11 mouse cellular contexts compared by ENCODE assay signal in genomic region chr2:32768661-32769285, GRCm38 (mm10). TPM values are rescaled to one million over a fixed set of nuclear protein-coding genes. Genes with fewer than 3 reads are reported as not detected.
A peak's percentile ranks its signal among the peaks of the same experiment; 100 is the strongest.
DNase-seq lines count a peak whose midpoint lies in the region; ATAC-seq lines count a peak whose summit lies in the region.
"Had no signal": no experiment of that assay in that cellular context is flagged by ENCODE, and none has a peak within 500 bp of the region (broad histone marks: within the 10 kb centered on the region; RNA-seq: fewer than 3 reads in every experiment).

No protein-coding gene starts in this region.

- H3K4me3 ChIP-seq in hindbrain, embryonic 10.5 days: no peak overlapping the region
- H3K4me3 ChIP-seq in hindbrain, embryonic 14.5 days (replicated peaks; ENCODE audit: low read length): no peak overlapping the region
- H3K4me3 ChIP-seq in embryonic facial prominence, embryonic 14.5 days (ENCODE audit: low read depth, low read length): no peak overlapping the region
- H3K4me3 ChIP-seq in liver, embryonic 16.5 days (ENCODE audit: low read depth, low read length): no peak overlapping the region
- H3K4me3 ChIP-seq in midbrain, embryonic 14.5 days (replicated peaks; ENCODE audit: low read depth, low read length): no peak overlapping the region
- H3K4me3 ChIP-seq: heart, embryonic 13.5 days had no signal

- H3K36me3 ChIP-seq in hindbrain, embryonic 10.5 days: no peaks in the 10 kb centered on the region
- H3K36me3 ChIP-seq in hindbrain, embryonic 14.5 days (replicated peaks; ENCODE audit: control insufficient read depth, insufficient read depth): no peaks in the 10 kb centered on the region; the same call in 1 of the 2 replicates
- no peaks in the 10 kb centered on the region for H3K36me3 ChIP-seq in embryonic facial prominence, embryonic 14.5 days (ENCODE audit: control insufficient read depth, insufficient read depth, low read length)
- no peaks in the 10 kb centered on the region for H3K36me3 ChIP-seq in liver, embryonic 16.5 days (ENCODE audit: control insufficient read depth, insufficient read depth)
- no peaks in the 10 kb centered on the region for H3K36me3 ChIP-seq in midbrain, embryonic 14.5 days (ENCODE audit: control insufficient read depth, insufficient read depth, low read length)
- H3K36me3 ChIP-seq: heart, embryonic 13.5 days had no signal

- peaks cover 54% of the 10 kb centered on the region for H3K4me1 ChIP-seq in hindbrain, embryonic 10.5 days (replicated peaks)
- peaks cover 14% of the 10 kb centered on the region for H3K4me1 ChIP-seq in hindbrain, embryonic 14.5 days (replicated peaks; ENCODE audit: control insufficient read depth, insufficient read depth, low read length)
- 0 out of 2 replicates have a peak, but pooled peaks cover 4% of the 10 kb centered on the region for H3K4me1 ChIP-seq in embryonic facial prominence, embryonic 14.5 days (ENCODE audit: control insufficient read depth, insufficient read depth, low read length)
- H3K4me1 ChIP-seq in liver, embryonic 16.5 days (ENCODE audit: control insufficient read depth, low read depth, low read length): peaks cover 9% of the 10 kb centered on the region
- H3K4me1 ChIP-seq in midbrain, embryonic 14.5 days (ENCODE audit: control insufficient read depth, insufficient read depth, low read length): peaks cover 7% of the 10 kb centered on the region

- DNase-seq in hindbrain, embryonic 10.5 days (ENCODE audit: low spot score): no peak
- no peak for DNase-seq in hindbrain, embryonic 14.5 days (ENCODE audit: low spot score)
- peak; percentile 32 for DNase-seq in A20 (ENCODE audit: low read depth, low spot score)
- DNase-seq in embryonic facial prominence, embryonic 14.5 days (ENCODE audit: low spot score): peak; percentile 56
- no peak for DNase-seq in adrenal gland, postnatal 25 days
- no peak for DNase-seq in frontal cortex, postnatal 10 days (ENCODE audit: low spot score in 2 of 2)
- no peak for DNase-seq in midbrain, embryonic 14.5 days
- DNase-seq: adrenal gland, adult 8-10 months; B cell, adult 2 months had no signal

- 55% methylated on average over 19 of the region's 19 CpGs for WGBS in hindbrain, embryonic 10.5 days
- WGBS in hindbrain, embryonic 14.5 days: 56% methylated on average over 19 of the region's 19 CpGs
- WGBS in embryonic facial prominence, embryonic 14.5 days: 49% methylated on average over 17 of the region's 19 CpGs
- 36% methylated on average over 19 of the region's 19 CpGs for WGBS in liver, embryonic 16.5 days (ENCODE audit: insufficient replicate concordance)
- WGBS in midbrain, embryonic 14.5 days: 53% methylated on average over 19 of the region's 19 CpGs

- H3K27ac ChIP-seq in hindbrain, embryonic 10.5 days: peak overlapping the region; percentile 9; the same call in 1 of the 2 replicates
- H3K27ac ChIP-seq in hindbrain, embryonic 14.5 days: no peak overlapping the region
- no peak overlapping the region for H3K27ac ChIP-seq in embryonic facial prominence, embryonic 14.5 days (replicated peaks; ENCODE audit: low read depth, low read length)
- no peak overlapping the region for H3K27ac ChIP-seq in liver, embryonic 16.5 days (ENCODE audit: low read length)
- H3K27ac ChIP-seq in midbrain, embryonic 14.5 days (replicated peaks; ENCODE audit: low read depth, low read length): no peak overlapping the region
- H3K27ac ChIP-seq: heart, embryonic 13.5 days had no signal

- no peak overlapping the region for H3K4me2 ChIP-seq in hindbrain, embryonic 14.5 days (replicated peaks)
- no peak overlapping the region for H3K4me2 ChIP-seq in embryonic facial prominence, embryonic 14.5 days (ENCODE audit: low read depth, low read length)
- no peak overlapping the region for H3K4me2 ChIP-seq in liver, embryonic 16.5 days (ENCODE audit: low read depth, low read length)
- no peak overlapping the region for H3K4me2 ChIP-seq in midbrain, embryonic 14.5 days (ENCODE audit: low read length)
- H3K4me2 ChIP-seq: heart, embryonic 13.5 days had no signal

- peaks cover 2% of the 10 kb centered on the region for H3K27me3 ChIP-seq in hindbrain, embryonic 10.5 days (ENCODE audit: insufficient read depth, poor library complexity, severe bottlenecking)
- no peaks in the 10 kb centered on the region for H3K27me3 ChIP-seq in hindbrain, embryonic 14.5 days (ENCODE audit: control insufficient read depth, insufficient read depth, low read length)
- H3K27me3 ChIP-seq in embryonic facial prominence, embryonic 14.5 days (replicated peaks; ENCODE audit: control insufficient read depth, insufficient read depth, low read length): no peaks in the 10 kb centered on the region
- no peaks in the 10 kb centered on the region for H3K27me3 ChIP-seq in liver, embryonic 16.5 days (ENCODE audit: control insufficient read depth, insufficient read depth, low read depth, low read length)
- H3K27me3 ChIP-seq in midbrain, embryonic 14.5 days (ENCODE audit: control insufficient read depth, insufficient read depth, low read length): no peaks in the 10 kb centered on the region

- H3K9me3 ChIP-seq in hindbrain, embryonic 10.5 days: no peaks in the 10 kb centered on the region
- H3K9me3 ChIP-seq in hindbrain, embryonic 14.5 days (ENCODE audit: control insufficient read depth, low read length): no peaks in the 10 kb centered on the region
- no peaks in the 10 kb centered on the region for H3K9me3 ChIP-seq in embryonic facial prominence, embryonic 14.5 days (ENCODE audit: control insufficient read depth, low read length)
- no peaks in the 10 kb centered on the region for H3K9me3 ChIP-seq in liver, embryonic 16.5 days (replicated peaks; ENCODE audit: control insufficient read depth, low read length)
- no peaks in the 10 kb centered on the region for H3K9me3 ChIP-seq in midbrain, embryonic 14.5 days (ENCODE audit: control insufficient read depth, low read length)
- H3K9me3 ChIP-seq: heart, embryonic 13.5 days had no signal

- H3K9ac ChIP-seq in hindbrain, embryonic 14.5 days: no peak overlapping the region
- H3K9ac ChIP-seq in embryonic facial prominence, embryonic 14.5 days (ENCODE audit: low read depth, low read length): no peak overlapping the region
- no peak overlapping the region for H3K9ac ChIP-seq in liver, embryonic 16.5 days (ENCODE audit: low read depth, low read length)
- H3K9ac ChIP-seq in midbrain, embryonic 14.5 days (replicated peaks; ENCODE audit: low read length): no peak overlapping the region
- H3K9ac ChIP-seq: heart, embryonic 13.5 days had no signal

- no peak for ATAC-seq in hindbrain, embryonic 14.5 days (ENCODE audit: low FRiP score)
- no peak for ATAC-seq in embryonic facial prominence, embryonic 14.5 days (ENCODE audit: low read depth)
- ATAC-seq in liver, embryonic 16.5 days (ENCODE audit: low read depth): peak; percentile 62
- ATAC-seq in midbrain, embryonic 14.5 days (ENCODE audit: low FRiP score, low TSS enrichment): no peak

RNA-seq across cellular contexts. Expression of gene Ttc16, which starts 6.7 kb away (rescaled TPM):
- polyA plus RNA-seq in hindbrain, embryonic 10.5 days (2016; fragmentation: Nextera tagmentation; extraction: Ambion mirVana): 0.31 and 0.73 TPM in 2 replicates
- polyA plus RNA-seq in hindbrain, embryonic 14.5 days (2014; fragmentation: Nextera tagmentation; extraction: Ambion mirVana): 0.52 and 0.74 TPM in 2 replicates
- polyA plus RNA-seq in embryonic facial prominence, embryonic 14.5 days (2014; fragmentation: Nextera tagmentation; extraction: Ambion mirVana): 0.22 and 0.85 TPM in 2 replicates
- 0.07 and 0.11 TPM in 2 replicates for polyA plus RNA-seq in liver, embryonic 16.5 days (2015; fragmentation: Nextera tagmentation; extraction: Ambion mirVana)
- total RNA-seq in adrenal gland, postnatal 25 days (2021): 0.15 and 0.24 TPM in 2 replicates
- polyA plus RNA-seq in midbrain, embryonic 14.5 days (2014; fragmentation: Nextera tagmentation; extraction: Ambion mirVana): 0.41 and 0.80 TPM in 2 replicates

RNA-seq across cellular contexts. Expression of gene Ptrh1, which starts 6.8 kb away (rescaled TPM):
- polyA plus RNA-seq in hindbrain, embryonic 10.5 days (2016; fragmentation: Nextera tagmentation; extraction: Ambion mirVana): 5.7 and 7.2 TPM in 2 replicates
- polyA plus RNA-seq in hindbrain, embryonic 14.5 days (2014; fragmentation: Nextera tagmentation; extraction: Ambion mirVana): 4.3 and 5.1 TPM in 2 replicates
- polyA plus RNA-seq in embryonic facial prominence, embryonic 14.5 days (2014; fragmentation: Nextera tagmentation; extraction: Ambion mirVana): 5.2 and 5.8 TPM in 2 replicates
- polyA plus RNA-seq in liver, embryonic 16.5 days (2015; fragmentation: Nextera tagmentation; extraction: Ambion mirVana): 1.2 TPM in 2 replicates
- 5.7 and 5.9 TPM in 2 replicates for total RNA-seq in adrenal gland, postnatal 25 days (2021)
- polyA plus RNA-seq in midbrain, embryonic 14.5 days (2014; fragmentation: Nextera tagmentation; extraction: Ambion mirVana): 3.5 TPM in 2 replicates

RNA-seq across cellular contexts. Expression of gene Tor2a, which starts 11.7 kb away (rescaled TPM):
- 56.9 and 61.6 TPM in 2 replicates for polyA plus RNA-seq in hindbrain, embryonic 10.5 days (2016; fragmentation: Nextera tagmentation; extraction: Ambion mirVana)
- polyA plus RNA-seq in hindbrain, embryonic 14.5 days (2014; fragmentation: Nextera tagmentation; extraction: Ambion mirVana): 49.8 and 53.1 TPM in 2 replicates
- 64.5 and 73.2 TPM in 2 replicates for polyA plus RNA-seq in embryonic facial prominence, embryonic 14.5 days (2014; fragmentation: Nextera tagmentation; extraction: Ambion mirVana)
- 25.7 and 26.1 TPM in 2 replicates for polyA plus RNA-seq in liver, embryonic 16.5 days (2015; fragmentation: Nextera tagmentation; extraction: Ambion mirVana)
- total RNA-seq in adrenal gland, postnatal 25 days (2021): 24.7 and 30.8 TPM in 2 replicates
- 50.5 and 51.1 TPM in 2 replicates for polyA plus RNA-seq in midbrain, embryonic 14.5 days (2014; fragmentation: Nextera tagmentation; extraction: Ambion mirVana)

RNA-seq across cellular contexts. Expression of gene Cfap157, which starts 15.5 kb away (rescaled TPM):
- 1.1 and 1.2 TPM in 2 replicates for polyA plus RNA-seq in hindbrain, embryonic 10.5 days (2016; fragmentation: Nextera tagmentation; extraction: Ambion mirVana)
- 0.42 and 1.2 TPM in 2 replicates for polyA plus RNA-seq in hindbrain, embryonic 14.5 days (2014; fragmentation: Nextera tagmentation; extraction: Ambion mirVana)
- polyA plus RNA-seq in embryonic facial prominence, embryonic 14.5 days (2014; fragmentation: Nextera tagmentation; extraction: Ambion mirVana): 0.20 and 0.63 TPM in 2 replicates
- 0.05 TPM in 1 of 2 replicates, not detected in the other for polyA plus RNA-seq in liver, embryonic 16.5 days (2015; fragmentation: Nextera tagmentation; extraction: Ambion mirVana)
- total RNA-seq in adrenal gland, postnatal 25 days (2021): not detected in 2 replicates
- 0.38 and 0.39 TPM in 2 replicates for polyA plus RNA-seq in midbrain, embryonic 14.5 days (2014; fragmentation: Nextera tagmentation; extraction: Ambion mirVana)
- total RNA-seq: adrenal gland, adult 8-10 months had no signal

RNA-seq across cellular contexts. Expression of gene 6330409D20Rik, which starts 28.0 kb away (rescaled TPM):
- polyA plus RNA-seq in hindbrain, embryonic 10.5 days (2016; fragmentation: Nextera tagmentation; extraction: Ambion mirVana): 1.3 and 1.7 TPM in 2 replicates
- polyA plus RNA-seq in hindbrain, embryonic 14.5 days (2014; fragmentation: Nextera tagmentation; extraction: Ambion mirVana): 3.8 and 4.5 TPM in 2 replicates
- 0.33 and 0.45 TPM in 2 replicates for polyA plus RNA-seq in embryonic facial prominence, embryonic 14.5 days (2014; fragmentation: Nextera tagmentation; extraction: Ambion mirVana)
- polyA plus RNA-seq in liver, embryonic 16.5 days (2015; fragmentation: Nextera tagmentation; extraction: Ambion mirVana): not detected in 2 replicates
- not detected in 2 replicates for total RNA-seq in adrenal gland, postnatal 25 days (2021)
- polyA plus RNA-seq in midbrain, embryonic 14.5 days (2014; fragmentation: Nextera tagmentation; extraction: Ambion mirVana): 3.2 and 4.6 TPM in 2 replicates
- total RNA-seq: adrenal gland, adult 8-10 months had no signal

Comparison
In these comparisons a context has a peak if more than half of its experiments do, and no peak if none do; other contexts are left out.
1. DNase-seq: peak in A20 (single experiment) and embryonic facial prominence, embryonic 14.5 days (single experiment); none in hindbrain, embryonic 10.5 days (single experiment), hindbrain, embryonic 14.5 days (single experiment), adrenal gland, postnatal 25 days (single experiment), frontal cortex, postnatal 10 days (0 of 2) and midbrain, embryonic 14.5 days (single experiment).